Mouse (Mus musculus) urinary bladder, postnatal 25 days (tissue): ENCODE measurements around the gene Rpl38.
A peak's percentile ranks its signal among the peaks of the same experiment; 100 is the strongest.
"Not testable (repeated sequence)": the region's sequence is repeated elsewhere in the genome, so short reads cannot be mapped to it uniquely, and the experiment has no call there.

Source experiments
- DNase-seq: peaks from one replicate; pipeline ENCODE4 v3.0.0; 2022; ENCODE audit warnings: low spot score

Gene Rpl38

GRCm38 (mm10) chr11:114657737-114658136, 10.6 kb upstream of the Rpl38 start:
- peak; percentile 49 for DNase-seq

GRCm38 (mm10) chr11:114662161-114662560, 6.2 kb upstream of the Rpl38 start:
- no peak for DNase-seq

- peak; percentile 42 for DNase-seq
Measured at GRCm38 (mm10) chr11:114662746-114663362, 5.5 kb upstream of the Rpl38 start.

GRCm38 (mm10) chr11:114664164-114664563, 4.2 kb upstream of the Rpl38 start:
- DNase-seq = no peak

- DNase-seq = no peak
Measured at GRCm38 (mm10) chr11:114665463-114665862, 2.9 kb upstream of the Rpl38 start.

GRCm38 (mm10) chr11:114666786-114667185, 1.5 kb upstream of the Rpl38 start:
- DNase-seq = no peak

- DNase-seq = no peak
Measured at GRCm38 (mm10) chr11:114667236-114667931, 940 bp upstream of the Rpl38 start.

GRCm38 (mm10) chr11:114667932-114668285, 415 bp upstream of the Rpl38 start:
- DNase-seq = not testable (repeated sequence)

GRCm38 (mm10) chr11:114668741-114669623, 658 bp downstream of the Rpl38 start:
- peak; percentile 74 for DNase-seq

GRCm38 (mm10) chr11:114669651-114670168, 1.4 kb downstream of the Rpl38 start:
- no peak for DNase-seq

GRCm38 (mm10) chr11:114671147-114671546, 2.8 kb downstream of the Rpl38 start:
- DNase-seq = no peak

- peak; percentile 37 for DNase-seq
Measured at GRCm38 (mm10) chr11:114672794-114673718, 4.7 kb downstream of the Rpl38 start.

- DNase-seq = no peak
Measured at GRCm38 (mm10) chr11:114673719-114674050, 5.4 kb downstream of the Rpl38 start.

GRCm38 (mm10) chr11:114674180-114674579, 5.9 kb downstream of the Rpl38 start:
- DNase-seq = no peak

- DNase-seq = not testable (repeated sequence)
Measured at GRCm38 (mm10) chr11:114674796-114675195, 6.5 kb downstream of the Rpl38 start.

GRCm38 (mm10) chr11:114675341-114675825, 7.1 kb downstream of the Rpl38 start, which contains the start of gene Ttyh2:
TSS of gene Ttyh2 (plus strand) at chr11:114675431.
- peak; percentile 74 for DNase-seq

GRCm38 (mm10) chr11:114675826-114676401, 7.6 kb downstream of the Rpl38 start:
- peak; percentile 20 for DNase-seq

- DNase-seq = no peak
Measured at GRCm38 (mm10) chr11:114676431-114676830, 8.1 kb downstream of the Rpl38 start.

- DNase-seq = no peak
Measured at GRCm38 (mm10) chr11:114676896-114677530, 8.7 kb downstream of the Rpl38 start.

GRCm38 (mm10) chr11:114679582-114679981, 11.3 kb downstream of the Rpl38 start:
- no peak for DNase-seq
